Mouse (Mus musculus): ENCODE measurements at regions not wholly inside any gene's neighbourhood (a gene's known extent, or its start where the extent isn't known, plus 50 kb on each side); places are given as distances from the start of the nearest gene placed in this dataset.
"Not testable (repeated sequence)": the region's sequence is repeated elsewhere in the genome, so short reads cannot be mapped to it uniquely, and the experiment has no call there.

DNA sequence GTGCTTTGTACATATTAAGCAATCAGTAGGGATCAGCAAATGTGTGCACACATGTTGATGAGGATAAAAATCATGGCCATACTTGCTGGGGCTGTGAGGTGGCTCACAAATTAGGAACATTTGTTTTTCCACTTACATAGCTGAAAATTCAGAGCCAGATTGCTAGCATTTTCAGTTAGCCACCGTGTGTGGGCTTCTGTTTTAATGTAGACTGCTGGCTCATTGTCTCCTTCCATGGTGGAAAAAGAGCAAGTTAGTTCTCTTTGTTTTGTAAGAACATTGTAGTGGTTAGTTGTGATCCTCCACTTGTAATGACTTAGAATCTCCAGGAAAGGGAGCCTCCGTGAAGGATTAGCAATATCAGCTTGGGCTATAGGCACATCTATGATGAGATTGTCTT, 107.2 kb upstream of the 4931417E11Rik start:
- Histone ChIP-seq H3K9me3 (replicated peaks) (no peaks in the 10 kb centered on the region), H3K9ac (no peak overlapping the region), H3K4me3 (no peak overlapping the region), H3K4me2 (replicated peaks) (no peak overlapping the region), H3K27ac (no peak overlapping the region), H3K36me3 (no peaks in the 10 kb centered on the region), H3K27me3 (no peaks in the 10 kb centered on the region), H3K4me1 (no peaks in the 10 kb centered on the region)
- no peak for ATAC-seq (ENCODE audit: low FRiP score)
- 80% methylated on average over 2 of the region's 2 CpGs for WGBS

DNA sequence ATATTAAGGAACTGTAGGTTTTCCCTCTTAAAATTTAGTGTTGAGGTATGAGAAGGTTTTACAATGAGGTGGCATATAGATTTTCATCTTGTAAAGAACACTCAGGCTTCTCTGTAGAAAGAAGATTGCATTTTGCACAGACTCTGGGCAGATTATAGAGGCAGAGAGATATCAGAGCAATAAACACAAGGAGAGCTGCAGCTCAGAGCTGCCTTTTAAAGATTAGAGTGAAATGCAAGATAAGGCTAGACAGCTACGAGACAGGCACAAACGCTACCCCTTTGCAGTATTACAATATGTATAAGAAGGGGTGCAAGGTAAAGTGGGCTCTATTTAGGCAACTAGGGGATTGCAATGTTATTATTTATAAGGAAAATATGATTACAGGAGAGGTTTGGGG, 90.5 kb upstream of the 4931417E11Rik start:
- H3K9ac ChIP-seq: no peak overlapping the region
- WGBS: 85% methylated on average over 2 of the region's 2 CpGs
- no peak overlapping the region for H3K4me3 ChIP-seq
- H3K27me3 ChIP-seq: no peaks in the 10 kb centered on the region
- H3K4me2 ChIP-seq (replicated peaks): no peak overlapping the region
- H3K36me3 ChIP-seq: no peaks in the 10 kb centered on the region
- no peaks in the 10 kb centered on the region for H3K9me3 ChIP-seq (replicated peaks)
- H3K27ac ChIP-seq: no peak overlapping the region
- ATAC-seq (ENCODE audit: low FRiP score): no peak
- no peaks in the 10 kb centered on the region for H3K4me1 ChIP-seq

DNA sequence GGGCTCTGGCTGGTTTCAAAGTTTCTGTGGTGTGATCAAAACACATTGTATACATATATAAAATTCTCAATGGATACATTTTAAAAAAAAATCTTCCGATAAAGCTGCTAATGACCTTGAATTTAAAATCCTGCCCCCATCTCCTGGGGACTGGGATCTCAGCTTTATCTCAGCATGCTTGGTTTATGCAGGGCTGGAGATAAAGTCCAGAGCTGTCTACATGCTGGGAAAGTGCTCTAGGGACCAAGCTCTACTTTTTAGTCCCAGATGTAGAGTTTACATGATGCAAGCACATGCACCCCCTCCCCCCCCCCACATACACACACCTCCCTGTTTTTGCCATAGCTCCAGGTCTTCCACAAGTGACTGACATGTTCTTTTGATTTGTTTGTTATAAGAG, 61.1 kb upstream of the 4931417E11Rik start:
- Histone ChIP-seq H3K27me3 (no peaks in the 10 kb centered on the region), H3K27ac (no peak overlapping the region), H3K36me3 (no peaks in the 10 kb centered on the region), H3K4me3 (no peak overlapping the region), H3K4me2 (replicated peaks) (no peak overlapping the region), H3K4me1 (no peaks in the 10 kb centered on the region), H3K9ac (no peak overlapping the region), H3K9me3 (replicated peaks) (no peaks in the 10 kb centered on the region)
- no peak for ATAC-seq (ENCODE audit: low FRiP score)
- WGBS: 92% methylated on average over 1 of the region's 1 CpGs

DNA sequence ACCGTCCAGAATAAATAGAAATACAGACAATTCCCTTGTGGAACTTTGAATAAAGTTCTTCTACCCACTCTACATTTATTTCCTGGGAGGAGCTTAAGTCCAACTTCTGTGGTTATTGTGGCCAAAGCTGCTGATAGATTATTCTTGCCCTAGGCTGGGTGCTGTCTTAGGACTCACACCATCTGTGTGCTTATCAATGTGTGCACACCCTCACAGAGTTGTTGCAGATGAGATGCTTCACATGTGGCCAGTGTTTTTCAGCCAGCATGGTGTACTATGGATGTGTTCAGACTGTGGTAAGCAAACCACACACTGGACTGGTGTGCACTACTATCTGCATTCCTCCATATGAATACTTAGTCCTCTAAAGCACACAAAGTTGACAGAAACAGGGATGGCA, 60.6 kb upstream of the 4931417E11Rik start:
- H3K9me3 ChIP-seq (replicated peaks): no peaks in the 10 kb centered on the region
- WGBS: 94% methylated on average over 1 of the region's 1 CpGs

GRCm38 (mm10) chr6:73523658-73524057, 54.2 kb upstream of the 4931417E11Rik start:
- H3K36me3 ChIP-seq: no peaks in the 10 kb centered on the region
- H3K9ac ChIP-seq: no peak overlapping the region
- H3K27ac ChIP-seq: no peak overlapping the region
- WGBS: 67% methylated on average over 9 of the region's 9 CpGs
- no peaks in the 10 kb centered on the region for H3K9me3 ChIP-seq (replicated peaks)
- H3K27me3 ChIP-seq: no peaks in the 10 kb centered on the region
- no peak overlapping the region for H3K4me2 ChIP-seq (replicated peaks)
- no peaks in the 10 kb centered on the region for H3K4me1 ChIP-seq
- H3K4me3 ChIP-seq: no peak overlapping the region
- no peak for ATAC-seq (ENCODE audit: low FRiP score)

More for the DNA sequence above, 60.6 kb upstream of the 4931417E11Rik start:
- Histone ChIP-seq H3K27ac (no peak overlapping the region), H3K27me3 (no peaks in the 10 kb centered on the region), H3K9ac (no peak overlapping the region), H3K4me2 (replicated peaks) (no peak overlapping the region), H3K36me3 (no peaks in the 10 kb centered on the region), H3K4me3 (no peak overlapping the region), H3K4me1 (no peaks in the 10 kb centered on the region)
- no peak for ATAC-seq (ENCODE audit: low FRiP score)

DNA sequence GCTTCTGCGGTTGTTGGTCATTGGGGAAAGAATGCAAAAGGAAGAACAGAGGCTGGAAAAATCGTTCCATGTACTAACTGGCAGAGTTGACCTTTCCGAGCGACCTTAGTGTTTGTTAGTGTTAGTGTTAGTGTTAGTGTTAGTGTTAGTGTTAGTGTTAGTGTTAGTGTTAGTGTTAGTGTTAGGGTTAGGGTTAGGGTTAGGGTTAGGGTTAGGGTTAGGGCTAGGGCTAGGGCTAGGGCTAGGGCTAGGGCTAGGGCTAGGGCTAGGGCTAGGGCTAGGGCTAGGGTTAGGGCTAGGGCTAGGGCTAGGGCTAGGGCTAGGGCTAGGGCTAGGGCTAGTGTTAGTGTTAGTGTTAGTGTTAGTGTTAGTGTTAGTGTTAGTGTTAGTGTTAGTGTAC, 50.4 kb upstream of the 4931417E11Rik start:
- 90% methylated on average over 4 of the region's 4 CpGs for WGBS
- not testable (repeated sequence) for H3K9ac ChIP-seq; H3K27ac ChIP-seq; H3K36me3 ChIP-seq; H3K9me3 ChIP-seq (replicated peaks); H3K4me3 ChIP-seq; ATAC-seq (ENCODE audit: low FRiP score); H3K27me3 ChIP-seq; H3K4me1 ChIP-seq; H3K4me2 ChIP-seq (replicated peaks)
